Mouse (Mus musculus): ENCODE measurements around the gene Disp1. TPM values are rescaled to one million over a fixed set of nuclear protein-coding genes. Genes with fewer than 3 reads are reported as not detected.

The Disp1 gene
- polyA plus RNA-seq, 1 experiment from 2014 or later: 22.1 TPM

GRCm38 (mm10) chr1:183233679-183234174, 12.4 kb upstream of the Disp1 start:
- no peak overlapping the region for H3K4me3 ChIP-seq (replicated peaks)
- no peak overlapping the region for H3K27ac ChIP-seq
- H3K9ac ChIP-seq (replicated peaks): no peak overlapping the region
- H3K4me2 ChIP-seq: no peak overlapping the region
- 80% methylated on average over 11 of the region's 11 CpGs for WGBS
- H3K4me1 ChIP-seq (replicated peaks): peaks cover 3% of the 10 kb centered on the region; the same call in 1 of the 2 replicates
- H3K9me3 ChIP-seq: no peaks in the 10 kb centered on the region
- H3K36me3 ChIP-seq: no peaks in the 10 kb centered on the region
- no peak for ATAC-seq (ENCODE audit: insufficient number of reproducible peaks, insufficient read depth, low FRiP score, low TSS enrichment, low read depth)
- H3K27me3 ChIP-seq: no peaks in the 10 kb centered on the region

- no peak for ATAC-seq (ENCODE audit: insufficient number of reproducible peaks, insufficient read depth, low FRiP score, low TSS enrichment, low read depth)
- Histone ChIP-seq H3K4me2 (no peak overlapping the region), H3K4me1 (replicated peaks) (peaks cover 7% of the 10 kb centered on the region; the same call in 1 of the 2 replicates), H3K36me3 (no peaks in the 10 kb centered on the region), H3K9me3 (no peaks in the 10 kb centered on the region), H3K27me3 (no peaks in the 10 kb centered on the region), H3K4me3 (replicated peaks) (no peak overlapping the region), H3K27ac (no peak overlapping the region), H3K9ac (replicated peaks) (no peak overlapping the region)
- 78% methylated on average over 7 of the region's 7 CpGs for WGBS
Measured at GRCm38 (mm10) chr1:183232985-183233678, 11.8 kb upstream of the Disp1 start.

GRCm38 (mm10) chr1:183227469-183227868, 6.1 kb upstream of the Disp1 start:
- Histone ChIP-seq H3K27me3 (no peaks in the 10 kb centered on the region), H3K27ac (no peak overlapping the region), H3K9ac (replicated peaks) (no peak overlapping the region), H3K4me2 (no peak overlapping the region), H3K36me3 (no peaks in the 10 kb centered on the region), H3K9me3 (no peaks in the 10 kb centered on the region), H3K4me1 (replicated peaks) (peaks cover 7% of the 10 kb centered on the region; the same call in 1 of the 2 replicates), H3K4me3 (replicated peaks) (no peak overlapping the region)
- 87% methylated on average over 7 of the region's 7 CpGs for WGBS
- ATAC-seq (ENCODE audit: insufficient number of reproducible peaks, insufficient read depth, low FRiP score, low TSS enrichment, low read depth): no peak

- Histone ChIP-seq H3K36me3 (peaks cover 9% of the 10 kb centered on the region; the same call in 1 of the 2 replicates), H3K9me3 (no peaks in the 10 kb centered on the region), H3K27ac (no peak overlapping the region), H3K27me3 (no peaks in the 10 kb centered on the region), H3K4me1 (replicated peaks) (peaks cover 19% of the 10 kb centered on the region), H3K9ac (replicated peaks) (no peak overlapping the region), H3K4me2 (no peak overlapping the region), H3K4me3 (replicated peaks) (no peak overlapping the region)
- no peak for ATAC-seq (ENCODE audit: insufficient number of reproducible peaks, insufficient read depth, low FRiP score, low TSS enrichment, low read depth)
- WGBS: 92% methylated on average over 6 of the region's 6 CpGs
Measured at GRCm38 (mm10) chr1:183219021-183219420, 2.3 kb downstream of the Disp1 start.

GRCm38 (mm10) chr1:183216691-183217090, 4.6 kb downstream of the Disp1 start:
- WGBS: 81% methylated on average over 4 of the region's 4 CpGs
- no peak overlapping the region for H3K27ac ChIP-seq
- no peak overlapping the region for H3K4me3 ChIP-seq (replicated peaks)
- H3K4me2 ChIP-seq: no peak overlapping the region
- peaks cover 23% of the 10 kb centered on the region for H3K4me1 ChIP-seq (replicated peaks)
- ATAC-seq (ENCODE audit: insufficient number of reproducible peaks, insufficient read depth, low FRiP score, low TSS enrichment, low read depth): no peak
- H3K27me3 ChIP-seq: no peaks in the 10 kb centered on the region
- no peak overlapping the region for H3K9ac ChIP-seq (replicated peaks)
- H3K36me3 ChIP-seq: peaks cover 9% of the 10 kb centered on the region; the same call in 1 of the 2 replicates
- no peaks in the 10 kb centered on the region for H3K9me3 ChIP-seq

GRCm38 (mm10) chr1:183215706-183216105, 5.6 kb downstream of the Disp1 start:
- Histone ChIP-seq H3K4me2 (no peak overlapping the region), H3K27me3 (no peaks in the 10 kb centered on the region), H3K9me3 (no peaks in the 10 kb centered on the region), H3K9ac (replicated peaks) (no peak overlapping the region), H3K4me3 (replicated peaks) (no peak overlapping the region), H3K4me1 (replicated peaks) (peaks cover 27% of the 10 kb centered on the region), H3K27ac (no peak overlapping the region), H3K36me3 (peaks cover 9% of the 10 kb centered on the region; the same call in 1 of the 2 replicates)
- 87% methylated on average over 6 of the region's 6 CpGs for WGBS
- ATAC-seq (ENCODE audit: insufficient number of reproducible peaks, insufficient read depth, low FRiP score, low TSS enrichment, low read depth): no peak

GRCm38 (mm10) chr1:183213850-183214249, 7.5 kb downstream of the Disp1 start:
- Histone ChIP-seq H3K4me2 (no peak overlapping the region), H3K4me3 (replicated peaks) (no peak overlapping the region), H3K9me3 (no peaks in the 10 kb centered on the region), H3K4me1 (replicated peaks) (peaks cover 11% of the 10 kb centered on the region), H3K36me3 (peaks cover 11% of the 10 kb centered on the region; the same call in 1 of the 2 replicates), H3K9ac (replicated peaks) (no peak overlapping the region), H3K27me3 (no peaks in the 10 kb centered on the region), H3K27ac (no peak overlapping the region)
- 78% methylated on average over 6 of the region's 6 CpGs for WGBS
- no peak for ATAC-seq (ENCODE audit: insufficient number of reproducible peaks, insufficient read depth, low FRiP score, low TSS enrichment, low read depth)

- peaks cover 10% of the 10 kb centered on the region; the same call in 1 of the 2 replicates for H3K36me3 ChIP-seq
- no peak overlapping the region for H3K4me3 ChIP-seq (replicated peaks)
- H3K4me1 ChIP-seq (replicated peaks): peaks cover 15% of the 10 kb centered on the region
- no peak for ATAC-seq (ENCODE audit: insufficient number of reproducible peaks, insufficient read depth, low FRiP score, low TSS enrichment, low read depth)
- WGBS: 78% methylated on average over 6 of the region's 6 CpGs
- H3K9ac ChIP-seq (replicated peaks): no peak overlapping the region
- H3K4me2 ChIP-seq: no peak overlapping the region
- H3K27ac ChIP-seq: no peak overlapping the region
- no peaks in the 10 kb centered on the region for H3K9me3 ChIP-seq
- H3K27me3 ChIP-seq: no peaks in the 10 kb centered on the region
Measured at GRCm38 (mm10) chr1:183212757-183213211, 8.5 kb downstream of the Disp1 start.

GRCm38 (mm10) chr1:183210115-183210514, 11.2 kb downstream of the Disp1 start:
- Histone ChIP-seq H3K36me3 (peaks cover 8% of the 10 kb centered on the region; the same call in 1 of the 2 replicates), H3K4me3 (replicated peaks) (no peak overlapping the region), H3K4me1 (replicated peaks) (peaks cover 22% of the 10 kb centered on the region), H3K9ac (replicated peaks) (no peak overlapping the region), H3K27me3 (no peaks in the 10 kb centered on the region), H3K27ac (no peak overlapping the region), H3K9me3 (no peaks in the 10 kb centered on the region), H3K4me2 (no peak overlapping the region)
- 87% methylated on average over 8 of the region's 8 CpGs for WGBS
- no peak for ATAC-seq (ENCODE audit: insufficient number of reproducible peaks, insufficient read depth, low FRiP score, low TSS enrichment, low read depth)

- peaks cover 22% of the 10 kb centered on the region for H3K4me1 ChIP-seq (replicated peaks)
- no peak for ATAC-seq (ENCODE audit: insufficient number of reproducible peaks, insufficient read depth, low FRiP score, low TSS enrichment, low read depth)
- no peak overlapping the region for H3K27ac ChIP-seq
- WGBS: 84% methylated on average over 6 of the region's 6 CpGs
- H3K36me3 ChIP-seq: peaks cover 6% of the 10 kb centered on the region; the same call in 1 of the 2 replicates
- no peak overlapping the region for H3K4me2 ChIP-seq
- H3K9ac ChIP-seq (replicated peaks): no peak overlapping the region
- no peaks in the 10 kb centered on the region for H3K27me3 ChIP-seq
- H3K4me3 ChIP-seq (replicated peaks): no peak overlapping the region
- H3K9me3 ChIP-seq: no peaks in the 10 kb centered on the region
Measured at GRCm38 (mm10) chr1:183207623-183208022, 13.7 kb downstream of the Disp1 start.

- peaks cover 6% of the 10 kb centered on the region; the same call in 1 of the 2 replicates for H3K36me3 ChIP-seq
- H3K4me3 ChIP-seq (replicated peaks): no peak overlapping the region
- ATAC-seq (ENCODE audit: insufficient number of reproducible peaks, insufficient read depth, low FRiP score, low TSS enrichment, low read depth): no peak
- no peak overlapping the region for H3K9ac ChIP-seq (replicated peaks)
- no peaks in the 10 kb centered on the region for H3K27me3 ChIP-seq
- peaks cover 22% of the 10 kb centered on the region for H3K4me1 ChIP-seq (replicated peaks)
- H3K4me2 ChIP-seq: no peak overlapping the region
- 74% methylated on average over 3 of the region's 3 CpGs for WGBS
- no peaks in the 10 kb centered on the region for H3K9me3 ChIP-seq
- H3K27ac ChIP-seq: no peak overlapping the region
Measured at GRCm38 (mm10) chr1:183207141-183207540, 14.2 kb downstream of the Disp1 start.

Data from limb, embryonic 12.5 days (tissue).